Mouse (Mus musculus) midbrain, embryonic 11.5 days (tissue): ENCODE data around the gene Igfbp1. TPM values are rescaled to one million over a fixed set of nuclear protein-coding genes. Genes with fewer than 3 reads are reported as not detected.
A peak's percentile ranks its signal among the peaks of the same experiment; 100 is the strongest.

ENCODE experiments used
- ATAC-seq: fragments of 200-750 bp; cut with Nextera tagmentation; 2 replicates; pipeline ENCODE4 v1.8.0; 2017; ENCODE audit warnings: moderate TSS enrichment, moderate library complexity; ENCODE audit not compliant: low FRiP score
- DNase-seq: peaks from one replicate; pipeline ENCODE4 v3.0.0; 2015; ENCODE audit warnings: low spot score; ENCODE audit errors: missing footprints
- H3K27ac ChIP-seq: fragments of 300-500 bp; sonication (generic); 2 replicates; pipeline ENCODE4 v1.5.1; 2014; ENCODE audit warnings: low read depth, low read length
- H3K27me3 ChIP-seq: fragments of 300-500 bp; sonication (generic); 2 replicates; pipeline ENCODE4 v1.6.1; 2014; ENCODE audit warnings: mild to moderate bottlenecking, low read length, moderate library complexity, mixed read lengths; ENCODE audit not compliant: control insufficient read depth, insufficient read depth
- H3K36me3 ChIP-seq: fragments of 300-500 bp; sonication (generic); 2 replicates; pipeline ENCODE4 v1.6.1; 2014; ENCODE audit warnings: mild to moderate bottlenecking, low read length, moderate library complexity, mixed read lengths; ENCODE audit not compliant: control insufficient read depth, insufficient read depth
- H3K4me1 ChIP-seq: fragments of 300-500 bp; sonication (generic); 2 replicates; pipeline ENCODE4 v1.6.1; 2014; ENCODE audit warnings: low read length; ENCODE audit not compliant: control insufficient read depth, insufficient read depth
- H3K4me2 ChIP-seq: fragments of 300-500 bp; sonication (generic); 2 replicates; pipeline ENCODE4 v1.6.1; 2014; ENCODE audit warnings: mild to moderate bottlenecking, moderate library complexity
- H3K4me3 ChIP-seq: fragments of 300-500 bp; sonication (generic); 2 replicates; pipeline ENCODE4 v1.5.1; 2014; ENCODE audit warnings: low read depth, low read length
- H3K9ac ChIP-seq: fragments of 300-500 bp; sonication (generic); 2 replicates; pipeline ENCODE4 v1.6.1; 2014; ENCODE audit warnings: low read length
- H3K9me3 ChIP-seq: fragments of 300-500 bp; sonication (generic); 2 replicates; pipeline ENCODE4 v1.6.1; 2016; ENCODE audit warnings: low read length; ENCODE audit not compliant: control insufficient read depth
- WGBS: fragments of 180-500 bp; shearing (Covaris S2); extraction: QIAGEN DNeasy Blood & Tissue Kit; methylation state at CpG from one replicate; pipeline ENCODE4 v1.1.7; 2014; 5-methylcytosine and 5-hydroxymethylcytosine counted together
- polyA plus RNA-seq: library from polyadenylated mRNA; unstranded; fragments of >200 nt; fragmentation: Nextera tagmentation; extraction: Ambion mirVana; gene quantifications from 2 replicates; pipeline ENCODE4 v1.2.1, GENCODE M21; 2014

Igfbp1 gene
- polyA plus RNA-seq, 1 experiment from 2014 or later, result 0.14 TPM

DNA sequence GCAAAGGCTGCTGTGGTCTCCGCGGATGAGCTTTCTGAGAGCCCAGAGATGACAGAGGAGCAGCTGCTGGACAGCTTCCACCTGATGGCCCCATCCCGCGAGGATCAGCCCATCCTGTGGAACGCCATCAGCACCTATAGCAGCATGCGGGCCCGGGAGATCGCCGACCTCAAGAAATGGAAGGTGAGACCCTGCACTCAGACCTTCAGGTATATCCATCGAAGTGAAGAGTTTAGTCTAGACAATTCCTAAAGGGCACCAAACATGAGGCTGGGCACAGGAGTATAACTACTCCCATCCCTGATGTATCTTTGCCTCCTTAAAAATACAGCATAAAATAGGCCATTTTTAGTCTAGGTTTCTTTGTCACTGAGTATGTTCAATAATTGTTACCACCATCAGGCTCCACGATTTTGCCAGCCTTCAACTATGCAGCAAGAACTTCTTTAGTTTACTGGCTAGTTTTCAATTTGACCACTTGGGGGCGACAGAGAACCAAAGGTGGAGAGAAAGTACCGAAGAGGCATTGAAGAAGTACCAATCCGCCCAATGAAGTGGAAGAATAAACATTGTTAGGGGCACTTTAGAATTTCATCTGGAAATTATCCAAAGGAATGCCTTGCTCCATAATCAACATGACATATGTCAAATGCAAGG lies 2.3 kb downstream of the Igfbp1 start:
- Histone ChIP-seq H3K4me2 (no peak overlapping the region), H3K36me3 (no peaks in the 10 kb centered on the region), H3K4me1 (peaks cover 9% of the 10 kb centered on the region), H3K9me3 (no peaks in the 10 kb centered on the region), H3K9ac (no peak overlapping the region), H3K27me3 (no peaks in the 10 kb centered on the region; the same call in 1 of the 2 replicates), H3K27ac (no peak overlapping the region), H3K4me3 (no peak overlapping the region)
- 57% methylated on average over 14 of the region's 14 CpGs for WGBS
- DNase-seq (peak; percentile 96), ATAC-seq (no peak; the same call in 1 of the 2 replicates)

- Histone ChIP-seq H3K4me3 (no peak overlapping the region), H3K36me3 (no peaks in the 10 kb centered on the region), H3K27ac (no peak overlapping the region), H3K27me3 (no peaks in the 10 kb centered on the region; the same call in 1 of the 2 replicates), H3K4me1 (peaks cover 9% of the 10 kb centered on the region), H3K4me2 (no peak overlapping the region), H3K9ac (no peak overlapping the region), H3K9me3 (no peaks in the 10 kb centered on the region)
- ATAC-seq, result no peak
- no peak for DNase-seq
- WGBS, result 80% methylated on average over 9 of the region's 9 CpGs
Observed at GRCm38 (mm10) chr11:7200393-7200783, 2.8 kb downstream of the Igfbp1 start.

DNA sequence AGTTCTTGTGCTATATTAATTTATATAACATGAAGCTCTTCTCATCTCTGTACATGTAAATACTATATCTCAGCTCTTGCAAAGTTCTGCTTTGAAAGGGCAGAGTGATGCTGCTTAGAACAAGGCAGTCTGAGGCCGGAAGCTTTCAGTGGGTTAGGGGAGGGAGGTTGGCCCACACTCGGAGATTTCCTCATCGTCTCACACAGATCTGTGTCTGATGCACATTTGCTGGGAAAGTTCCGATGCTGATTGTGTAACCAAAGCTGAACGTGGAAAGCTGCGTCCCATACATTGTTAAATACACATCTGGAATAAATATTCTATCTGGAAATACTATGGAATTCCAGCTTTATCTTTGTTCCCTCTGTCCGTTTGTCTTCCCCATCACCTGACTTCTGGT lies 4.6 kb downstream of the Igfbp1 start:
- Histone ChIP-seq H3K36me3 (no peaks in the 10 kb centered on the region), H3K4me2 (no peak overlapping the region), H3K4me3 (no peak overlapping the region), H3K27me3 (no peaks in the 10 kb centered on the region; the same call in 1 of the 2 replicates), H3K27ac (no peak overlapping the region), H3K9ac (no peak overlapping the region), H3K4me1 (peaks cover 7% of the 10 kb centered on the region), H3K9me3 (no peaks in the 10 kb centered on the region)
- 87% methylated on average over 7 of the region's 7 CpGs for WGBS
- ATAC-seq, result no peak
- DNase-seq, result no peak

GRCm38 (mm10) chr11:7203846-7204245 lies 6.3 kb downstream of the Igfbp1 start:
- H3K9me3 ChIP-seq, result no peaks in the 10 kb centered on the region
- 94% methylated on average over 9 of the region's 9 CpGs for WGBS

DNA sequence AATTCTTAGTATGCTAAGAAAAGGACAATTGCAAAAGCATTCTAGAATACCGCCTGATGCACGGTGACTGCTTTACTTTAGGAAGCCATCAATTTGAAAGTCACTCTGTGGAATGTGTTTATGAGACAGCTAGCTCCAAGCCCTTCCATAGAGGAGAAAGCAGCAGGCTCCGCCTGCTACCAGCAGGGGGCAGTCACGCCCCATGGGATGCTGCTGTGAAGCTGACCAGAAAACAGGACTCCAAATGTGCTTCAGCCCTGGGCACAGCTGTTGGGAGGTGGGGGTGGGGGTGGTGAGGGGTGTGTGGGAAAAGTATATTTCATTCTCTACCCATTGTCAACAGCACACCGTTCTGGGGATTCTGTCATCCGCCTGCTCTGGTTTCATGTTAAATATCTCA lies 12.8 kb downstream of the Igfbp1 start:
- peak; percentile 18; the same call in 1 of the 2 replicates for ATAC-seq
- peak; percentile 96 for DNase-seq

More at GRCm38 (mm10) chr11:7203846-7204245, 6.3 kb downstream of the Igfbp1 start:
- DNase-seq (no peak), ATAC-seq (no peak)
- Histone ChIP-seq H3K4me3 (no peak overlapping the region), H3K27ac (no peak overlapping the region), H3K27me3 (no peaks in the 10 kb centered on the region; the same call in 1 of the 2 replicates), H3K9ac (no peak overlapping the region), H3K4me1 (no peaks in the 10 kb centered on the region), H3K4me2 (no peak overlapping the region), H3K36me3 (no peaks in the 10 kb centered on the region)

DNA sequence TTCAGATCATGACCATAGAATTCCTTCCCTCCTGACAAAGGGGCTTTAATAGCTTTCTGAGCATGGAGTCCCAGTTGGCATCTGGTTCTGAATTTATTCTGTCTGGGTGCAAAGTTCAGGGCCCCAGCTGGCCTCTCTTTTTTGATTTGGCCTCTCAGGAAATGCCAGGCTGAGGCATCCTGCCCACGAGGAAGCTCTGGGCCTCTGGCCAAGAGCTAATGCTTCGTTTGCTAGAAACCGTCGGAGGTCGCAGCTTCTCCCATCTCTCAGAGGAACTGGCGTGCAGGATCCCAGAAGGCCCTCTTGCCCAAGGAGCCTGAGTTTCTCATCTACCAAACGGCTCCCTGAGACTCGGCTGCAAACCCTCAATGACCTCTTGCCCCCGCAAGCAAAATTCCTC lies 13.6 kb downstream of the Igfbp1 start:
- H3K27me3 ChIP-seq, result peaks cover 28% of the 10 kb centered on the region
- WGBS, result 45% methylated on average over 9 of the region's 9 CpGs
- H3K27ac ChIP-seq, result no peak overlapping the region
- no peak overlapping the region for H3K4me2 ChIP-seq
- H3K4me1 ChIP-seq, result peaks cover 9% of the 10 kb centered on the region
- ATAC-seq (no peak), DNase-seq (no peak)
- no peak overlapping the region for H3K4me3 ChIP-seq
- no peaks in the 10 kb centered on the region for H3K9me3 ChIP-seq
- no peak overlapping the region for H3K9ac ChIP-seq
- no peaks in the 10 kb centered on the region for H3K36me3 ChIP-seq

More for the DNA sequence above, 12.8 kb downstream of the Igfbp1 start:
- H3K4me3 ChIP-seq, result no peak overlapping the region
- no peaks in the 10 kb centered on the region for H3K36me3 ChIP-seq
- peaks cover 28% of the 10 kb centered on the region for H3K27me3 ChIP-seq
- H3K9me3 ChIP-seq, result no peaks in the 10 kb centered on the region
- 23% methylated on average over 6 of the region's 6 CpGs for WGBS
- H3K27ac ChIP-seq, result no peak overlapping the region
- peaks cover 9% of the 10 kb centered on the region for H3K4me1 ChIP-seq
- no peak overlapping the region for H3K4me2 ChIP-seq
- no peak overlapping the region for H3K9ac ChIP-seq

DNA sequence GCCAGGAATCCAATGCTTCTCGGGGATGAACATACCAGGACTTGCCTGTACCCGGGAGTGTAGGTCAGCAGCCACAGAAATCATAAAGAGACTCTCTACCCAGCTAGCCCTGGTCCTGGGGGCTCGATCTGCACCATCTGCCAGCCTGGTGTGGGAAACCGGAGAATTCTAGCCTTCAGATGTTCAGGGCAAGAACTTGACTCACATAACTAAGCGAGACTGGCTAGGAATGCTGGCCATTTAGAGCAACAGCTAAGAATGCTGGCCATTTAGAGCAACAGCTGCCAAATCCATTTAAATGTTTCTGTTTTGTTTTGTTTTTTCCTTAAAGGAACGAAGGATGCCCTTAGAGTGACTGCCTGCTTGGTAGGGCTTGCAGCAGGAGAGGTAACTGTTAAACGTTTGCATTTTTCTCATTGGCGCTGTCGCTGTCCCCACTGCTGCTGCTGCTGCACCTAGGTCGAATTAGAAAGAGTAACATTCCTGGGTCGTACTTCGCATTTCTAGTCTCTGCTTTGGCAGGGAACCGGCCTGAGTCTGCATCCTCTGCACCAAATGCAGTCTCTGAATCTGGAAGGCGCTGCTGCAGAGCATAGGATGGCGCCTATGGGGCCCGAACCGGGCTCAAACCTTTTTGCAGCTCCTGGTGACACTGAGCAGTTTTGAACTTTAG lies 14.7 kb downstream of the Igfbp1 start:
- H3K4me2 ChIP-seq, result no peak overlapping the region; the same call in 1 of the 2 replicates
- no peak for ATAC-seq
- H3K27me3 ChIP-seq, result peaks cover 28% of the 10 kb centered on the region
- no peak overlapping the region for H3K27ac ChIP-seq
- H3K36me3 ChIP-seq, result no peaks in the 10 kb centered on the region
- no peak overlapping the region for H3K9ac ChIP-seq
- WGBS, result 23% methylated on average over 17 of the region's 17 CpGs
- no peak overlapping the region for H3K4me3 ChIP-seq
- no peaks in the 10 kb centered on the region for H3K9me3 ChIP-seq
- peaks cover 9% of the 10 kb centered on the region for H3K4me1 ChIP-seq
- peak; percentile 91 for DNase-seq

DNA sequence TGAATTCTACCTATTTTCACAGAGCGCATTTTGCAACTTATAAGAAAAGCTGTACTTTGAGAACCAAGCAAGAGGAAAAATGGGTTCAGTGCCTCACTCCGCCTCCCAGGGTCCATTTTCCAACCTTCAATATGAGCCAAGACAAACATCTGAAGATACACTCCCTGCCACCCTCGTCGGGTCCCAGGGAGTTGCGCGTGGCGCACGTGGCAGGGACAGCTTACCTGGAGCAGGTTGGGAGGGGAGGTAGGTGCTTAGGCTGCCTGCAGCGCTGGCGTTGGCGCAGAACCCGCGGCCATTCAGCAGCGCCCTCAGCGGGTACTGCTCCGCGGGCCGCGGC lies 15.5 kb downstream of the Igfbp1 start:
- Histone ChIP-seq H3K4me3 (peak overlapping the region; percentile 57), H3K4me2 (peak overlapping the region; percentile 88), H3K36me3 (no peaks in the 10 kb centered on the region), H3K27me3 (peaks cover 28% of the 10 kb centered on the region), H3K4me1 (peaks cover 9% of the 10 kb centered on the region), H3K9ac (peak overlapping the region; percentile 67), H3K27ac (no peak overlapping the region), H3K9me3 (no peaks in the 10 kb centered on the region)
- no peak for ATAC-seq
- 2% methylated on average over 19 of the region's 19 CpGs for WGBS
- peak; percentile 90 for DNase-seq
